Mouse (Mus musculus): ENCODE measurements around the gene Tspan31.

DNA sequence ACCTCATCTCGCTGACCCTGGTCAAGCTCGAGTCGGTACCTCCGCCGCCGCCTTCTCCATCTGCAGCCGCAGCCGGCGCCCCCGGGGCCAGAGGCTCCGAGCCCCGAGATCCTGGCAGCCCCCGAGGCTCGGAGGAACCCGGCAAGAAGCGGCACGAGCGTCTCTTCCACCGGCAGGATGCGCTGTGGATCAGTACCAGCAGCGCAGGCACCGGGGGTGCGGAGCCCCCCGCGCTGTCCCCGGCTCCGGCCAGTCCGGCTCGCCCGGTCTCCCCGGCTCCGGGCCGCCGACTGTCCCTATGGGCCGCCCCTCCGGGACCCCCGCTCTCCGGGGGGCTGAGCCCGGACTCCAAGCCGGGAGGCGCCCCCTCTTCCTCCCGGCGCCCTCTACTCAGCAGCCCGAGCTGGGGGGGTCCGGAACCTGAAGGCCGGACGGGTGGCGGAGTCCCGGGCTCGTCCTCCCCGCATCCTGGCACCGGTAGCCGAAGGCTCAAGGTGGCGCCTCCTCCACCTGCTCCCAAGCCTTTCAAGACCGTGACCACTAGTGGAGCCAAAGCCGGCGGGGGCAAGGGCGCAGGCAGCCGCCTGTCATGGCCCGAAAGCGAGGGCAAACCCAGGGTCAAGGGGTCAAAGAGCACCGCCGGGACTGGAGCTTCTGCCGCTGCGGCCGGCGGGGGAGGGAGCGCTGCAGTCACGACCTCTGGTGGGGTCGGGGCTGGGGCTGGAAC lies 9.8 kb upstream of the Tspan31 start:
- no peak for TF ChIP-seq CTCF (IDR thresholded peaks at IDR 0.05; ENCODE audit: low read depth)
- TF ChIP-seq EP300 (IDR thresholded peaks at IDR 0.05; ENCODE audit: low read depth), result no peak

Measured in liver, postnatal 0 days (tissue).